Mouse (Mus musculus): ENCODE data around the gene Olfr206. TPM values are rescaled to one million over a fixed set of nuclear protein-coding genes. Genes with fewer than 3 reads are reported as not detected.

Olfr206 gene
- polyA plus RNA-seq (2014; fragmentation: Illumina TruSeq; extraction: RNeasy Lipid Tissue Mini Kit (QIAGEN cat#74804); ENCODE audit: low read depth, low replicate concordance) = 0.20 TPM

DNA sequence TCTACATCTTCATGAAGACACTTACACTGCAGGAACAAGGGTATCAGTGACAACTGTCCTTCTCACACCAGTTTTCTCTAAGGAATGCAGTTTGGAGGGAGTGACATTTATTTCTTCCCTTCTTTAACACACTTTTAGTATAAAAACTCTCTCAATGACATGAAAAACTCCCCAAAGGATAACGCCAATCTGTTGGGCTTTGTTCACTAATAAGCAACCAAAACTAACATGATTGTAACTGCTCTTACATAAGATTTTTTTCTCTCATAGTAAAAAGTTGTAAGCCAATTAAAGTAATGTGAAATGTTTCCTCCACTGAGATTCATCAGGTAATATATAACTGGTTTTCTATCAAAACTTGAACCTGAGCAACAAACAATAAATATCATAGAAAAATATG lies at the start of gene Olfr206:
TSS of gene Olfr206 (minus strand) at position 101 of the 400 bp plus-strand sequence.

DNA sequence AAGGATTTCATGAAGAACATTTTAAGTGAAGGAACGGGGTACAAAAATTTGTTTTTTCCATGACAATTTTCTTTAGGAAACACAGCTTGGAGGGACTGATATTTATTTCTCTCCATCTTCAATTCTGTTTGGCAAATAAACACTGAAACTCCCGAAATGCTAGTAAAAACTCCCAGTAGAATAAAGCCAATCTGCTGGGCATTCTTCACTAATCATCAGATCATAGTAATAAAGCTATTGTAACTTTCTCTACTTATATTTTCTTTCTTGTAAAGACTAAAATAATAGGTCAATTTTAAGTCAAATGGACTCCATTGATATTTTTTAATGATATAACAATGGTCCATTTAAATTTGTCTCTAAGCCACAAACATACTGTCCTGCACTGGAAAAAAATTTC lies 14.8 kb upstream of the Olfr206 start, which contains the start of gene Olfr209:
TSS of gene Olfr209 (minus strand) at position 101 of the 400 bp plus-strand sequence.

DNA sequence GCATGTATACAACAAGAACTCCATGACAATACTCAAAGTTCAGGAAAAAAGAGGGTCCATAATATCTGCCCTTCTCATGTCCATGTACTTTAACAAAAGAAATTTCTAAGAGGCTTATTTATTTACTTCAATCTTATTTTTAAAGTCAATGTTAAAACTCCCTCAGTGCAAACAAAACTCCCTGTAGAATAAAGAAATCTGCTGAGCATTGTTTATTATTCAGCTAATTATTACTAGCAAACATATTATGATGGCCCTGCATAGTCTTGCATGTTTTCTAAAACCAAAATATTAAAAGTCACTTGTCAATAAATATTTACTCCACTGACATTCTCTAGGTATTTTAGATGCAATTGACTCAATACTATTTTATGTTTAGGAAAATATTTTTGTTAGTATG lies 18.0 kb downstream of the Olfr206 start, which contains the start of gene Olfr205:
TSS of gene Olfr205 (minus strand) at position 101 of the 400 bp plus-strand sequence.

GRCm38 (mm10) chr16:59318148-59318547 lies 30.9 kb downstream of the Olfr206 start, which contains the start of gene Olfr204:
Gene Olfr204 (minus strand): TSS chr16:59318248.

GRCm38 (mm10) chr16:59298581-59298980 lies 50.5 kb downstream of the Olfr206 start, which contains the start of gene Olfr203:
Gene Olfr203 (plus strand): TSS chr16:59298881.

Other genes with a start within 250 kb of the Olfr206 start
- not detected for gene Olfr193, start 237.4 kb downstream of the Olfr206 start, polyA plus RNA-seq (2014; fragmentation: Illumina TruSeq; extraction: RNeasy Lipid Tissue Mini Kit (QIAGEN cat#74804); ENCODE audit: low read depth, low replicate concordance)
- 0.11 TPM for gene Olfr194, start 228.2 kb downstream of the Olfr206 start, polyA plus RNA-seq (2014; fragmentation: Illumina TruSeq; extraction: RNeasy Lipid Tissue Mini Kit (QIAGEN cat#74804); ENCODE audit: low read depth, low replicate concordance)
- not detected for gene Olfr195, start 202.2 kb downstream of the Olfr206 start, polyA plus RNA-seq (2014; fragmentation: Illumina TruSeq; extraction: RNeasy Lipid Tissue Mini Kit (QIAGEN cat#74804); ENCODE audit: low read depth, low replicate concordance)
- 0.11 TPM for gene Olfr196, start 178.8 kb downstream of the Olfr206 start, polyA plus RNA-seq (2014; fragmentation: Illumina TruSeq; extraction: RNeasy Lipid Tissue Mini Kit (QIAGEN cat#74804); ENCODE audit: low read depth, low replicate concordance)
- not detected for gene Olfr198, start 145.7 kb downstream of the Olfr206 start, polyA plus RNA-seq (2014; fragmentation: Illumina TruSeq; extraction: RNeasy Lipid Tissue Mini Kit (QIAGEN cat#74804); ENCODE audit: low read depth, low replicate concordance)
- 2.1 TPM for gene Olfr199, start 129.5 kb downstream of the Olfr206 start, polyA plus RNA-seq (2014; fragmentation: Illumina TruSeq; extraction: RNeasy Lipid Tissue Mini Kit (QIAGEN cat#74804); ENCODE audit: low read depth, low replicate concordance)
- not detected for gene Olfr201, start 76.6 kb downstream of the Olfr206 start, polyA plus RNA-seq (2014; fragmentation: Illumina TruSeq; extraction: RNeasy Lipid Tissue Mini Kit (QIAGEN cat#74804); ENCODE audit: low read depth, low replicate concordance)
- not detected for gene Olfr202, start 62.5 kb downstream of the Olfr206 start, polyA plus RNA-seq (2014; fragmentation: Illumina TruSeq; extraction: RNeasy Lipid Tissue Mini Kit (QIAGEN cat#74804); ENCODE audit: low read depth, low replicate concordance)
- gene Olfr203, start 50.4 kb downstream of the Olfr206 start, polyA plus RNA-seq (2014; fragmentation: Illumina TruSeq; extraction: RNeasy Lipid Tissue Mini Kit (QIAGEN cat#74804); ENCODE audit: low read depth, low replicate concordance) = not detected
- gene Olfr204, start 31.0 kb downstream of the Olfr206 start, polyA plus RNA-seq (2014; fragmentation: Illumina TruSeq; extraction: RNeasy Lipid Tissue Mini Kit (QIAGEN cat#74804); ENCODE audit: low read depth, low replicate concordance) = not detected
- gene Olfr205, start 18.1 kb downstream of the Olfr206 start, polyA plus RNA-seq (2014; fragmentation: Illumina TruSeq; extraction: RNeasy Lipid Tissue Mini Kit (QIAGEN cat#74804); ENCODE audit: low read depth, low replicate concordance) = not detected
- gene Olfr209, start 14.7 kb upstream of the Olfr206 start, polyA plus RNA-seq (2014; fragmentation: Illumina TruSeq; extraction: RNeasy Lipid Tissue Mini Kit (QIAGEN cat#74804); ENCODE audit: low read depth, low replicate concordance) = not detected
- not detected for gene Gabrr3, start 58.1 kb upstream of the Olfr206 start, polyA plus RNA-seq (2014; fragmentation: Illumina TruSeq; extraction: RNeasy Lipid Tissue Mini Kit (QIAGEN cat#74804); ENCODE audit: low read depth, low replicate concordance)
- gene Riox2, start 122.5 kb upstream of the Olfr206 start, polyA plus RNA-seq (2014; fragmentation: Illumina TruSeq; extraction: RNeasy Lipid Tissue Mini Kit (QIAGEN cat#74804); ENCODE audit: low read depth, low replicate concordance) = 11.3 TPM